ENCODE assay signal across 8 mouse cellular contexts in genomic region chr2:173737222-173737989, GRCm38 (mm10). TPM values are rescaled to one million over a fixed set of nuclear protein-coding genes. Genes with fewer than 3 reads are reported as not detected.
DNase-seq lines count a peak whose midpoint lies in the region; ATAC-seq and TF ChIP-seq lines count a peak whose summit lies in the region.

Gene Vapb, plus strand, starts transcription at chr2:173737511.

- peaks cover 10% of the 10 kb centered on the region for H3K4me1 ChIP-seq in embryonic facial prominence, embryonic 14.5 days (ENCODE audit: control insufficient read depth, insufficient read depth, low read length)
- peaks cover 16% of the 10 kb centered on the region for H3K4me1 ChIP-seq in heart, adult 2 months (ENCODE audit: control insufficient read depth, insufficient read depth, low read length)
- peaks cover 39% of the 10 kb centered on the region for H3K4me1 ChIP-seq in limb, embryonic 13.5 days
- H3K4me1 ChIP-seq in midbrain, embryonic 16.5 days (ENCODE audit: control insufficient read depth, insufficient read depth, low read length) = peaks cover 20% of the 10 kb centered on the region

- peak; percentile 44 for TF ChIP-seq CTCF in heart, adult 2 months (IDR thresholded peaks at IDR 0.05)

- peak within 1 kb of the TSS; percentile 94 for H3K4me3 ChIP-seq in embryonic facial prominence, embryonic 14.5 days (ENCODE audit: low read depth, low read length)
- peak within 1 kb of the TSS; percentile 95 for H3K4me3 ChIP-seq in heart, adult 2 months
- H3K4me3 ChIP-seq in limb, embryonic 13.5 days = peak within 1 kb of the TSS; percentile 90
- peak within 1 kb of the TSS; percentile 97 for H3K4me3 ChIP-seq in midbrain, embryonic 16.5 days (ENCODE audit: low read depth, low read length)

- DNase-seq in 3T3-L1 (ENCODE audit: low read depth, low spot score) = peak; percentile 98
- DNase-seq in adrenal gland, postnatal 4 days (ENCODE audit: low spot score in 2 of 2) = peak; percentile 99 to 100
- DNase-seq in embryonic facial prominence, embryonic 14.5 days (ENCODE audit: low spot score) = peak; percentile 99
- DNase-seq in heart, adult 2 months = peak; percentile 99 to 100
- peak; percentile 98 to 99 for DNase-seq in kidney, adult 8-10 months
- peak; percentile 99 to 100 for DNase-seq in spleen, postnatal 10 days (ENCODE audit: low spot score in 2 of 2)

- peak within 1 kb of the TSS; percentile 90 for H3K9ac ChIP-seq in embryonic facial prominence, embryonic 14.5 days (ENCODE audit: low read depth, low read length)
- H3K9ac ChIP-seq in heart, adult 2 months (ENCODE audit: low read depth, low read length) = peak within 1 kb of the TSS; percentile 91
- peak within 1 kb of the TSS; percentile 92 for H3K9ac ChIP-seq in limb, embryonic 13.5 days
- H3K9ac ChIP-seq in midbrain, embryonic 16.5 days (ENCODE audit: low read depth, low read length) = peak within 1 kb of the TSS; percentile 91

- 1% methylated on average over 35 of the region's 70 CpGs for WGBS in embryonic facial prominence, embryonic 14.5 days
- WGBS in heart, adult 2 months = 1% methylated on average over 70 of the region's 70 CpGs
- WGBS in limb, embryonic 13.5 days = under 1% methylated on average over 70 of the region's 70 CpGs
- WGBS in midbrain, embryonic 16.5 days = under 1% methylated on average over 68 of the region's 70 CpGs

- peaks cover 14% of the 10 kb centered on the region for H3K79me2 ChIP-seq in heart, adult 2 months (replicated peaks; ENCODE audit: control insufficient read depth, insufficient read depth, low read length)

- H3K27me3 ChIP-seq in embryonic facial prominence, embryonic 14.5 days (replicated peaks; ENCODE audit: control insufficient read depth, insufficient read depth, low read length) = no peaks in the 10 kb centered on the region
- no peaks in the 10 kb centered on the region for H3K27me3 ChIP-seq in heart, adult 2 months (ENCODE audit: control insufficient read depth, insufficient read depth, low read length)
- H3K27me3 ChIP-seq in limb, embryonic 13.5 days = no peaks in the 10 kb centered on the region
- H3K27me3 ChIP-seq in midbrain, embryonic 16.5 days (ENCODE audit: control insufficient read depth, insufficient read depth, low read depth, low read length) = no peaks in the 10 kb centered on the region

- TF ChIP-seq POLR2A in heart, adult 2 months (IDR thresholded peaks at IDR 0.05; ENCODE audit: insufficient read depth, low read depth, low read length) = peak; percentile 55; the same call in 1 of the 2 replicates

- intact Hi-C loops in heart, adult 2 months (cut with DNase I) = loop anchor here (2.0 kb wide), 1 partner anchor 79 kb away; the partner anchor contains the start of gene Rab22a

- peak; percentile 98 for ATAC-seq in embryonic facial prominence, embryonic 14.5 days (ENCODE audit: low read depth)
- peak; percentile 99 for ATAC-seq in limb, embryonic 13.5 days (ENCODE audit: low FRiP score, low read depth)
- ATAC-seq in midbrain, embryonic 16.5 days = peak; percentile 97

- H3K4me2 ChIP-seq in embryonic facial prominence, embryonic 14.5 days (ENCODE audit: low read depth, low read length) = peak within 1 kb of the TSS; percentile 70
- peak within 1 kb of the TSS; percentile 86 for H3K4me2 ChIP-seq in limb, embryonic 13.5 days (replicated peaks)
- peak within 1 kb of the TSS; percentile 90 for H3K4me2 ChIP-seq in midbrain, embryonic 16.5 days (ENCODE audit: low read length)

- 0 out of 2 replicates have a peak, but pooled peaks cover 5% of the 10 kb centered on the region for H3K36me3 ChIP-seq in embryonic facial prominence, embryonic 14.5 days (ENCODE audit: control insufficient read depth, insufficient read depth, low read length)
- no peaks in the 10 kb centered on the region for H3K36me3 ChIP-seq in heart, adult 2 months (ENCODE audit: control insufficient read depth, insufficient read depth, low read length)
- H3K36me3 ChIP-seq in limb, embryonic 13.5 days = peaks cover 5% of the 10 kb centered on the region
- H3K36me3 ChIP-seq in midbrain, embryonic 16.5 days (ENCODE audit: control insufficient read depth, insufficient read depth, low read length) = no peaks in the 10 kb centered on the region

- TF ChIP-seq EP300 in heart, adult 2 months (IDR thresholded peaks at IDR 0.05; ENCODE audit: insufficient read depth, low read depth, low read length) = 0 out of 2 replicates have a peak, but pooled peaks have one; percentile 14

- H3K9me3 ChIP-seq in embryonic facial prominence, embryonic 14.5 days (ENCODE audit: control insufficient read depth, low read length) = no peaks in the 10 kb centered on the region
- no peaks in the 10 kb centered on the region for H3K9me3 ChIP-seq in limb, embryonic 13.5 days
- no peaks in the 10 kb centered on the region for H3K9me3 ChIP-seq in midbrain, embryonic 16.5 days (replicated peaks; ENCODE audit: control insufficient read depth, low read length, poor library complexity, severe bottlenecking)

- peak within 1 kb of the TSS; percentile 82 for H3K27ac ChIP-seq in embryonic facial prominence, embryonic 14.5 days (replicated peaks; ENCODE audit: low read depth, low read length)
- peak within 1 kb of the TSS; percentile 90 for H3K27ac ChIP-seq in heart, adult 2 months
- peak within 1 kb of the TSS; percentile 65 for H3K27ac ChIP-seq in limb, embryonic 13.5 days
- H3K27ac ChIP-seq in midbrain, embryonic 16.5 days (ENCODE audit: low read length) = peak within 1 kb of the TSS; percentile 83

RNA-seq across cellular contexts. Expression of gene Vapb, which starts in this region (rescaled TPM):
- total RNA-seq in adrenal gland, postnatal 4 days (2021) = 100 to 1,000 TPM; 127 to 130 TPM
- 12.9 and 15.4 TPM in 2 replicates for polyA plus RNA-seq in embryonic facial prominence, embryonic 14.5 days (2014; fragmentation: Nextera tagmentation; extraction: Ambion mirVana)
- total RNA-seq in heart, adult 2 months (2021) = 100 to 1,000 TPM; 113 to 128 TPM
- 13.3 and 22.7 TPM in 2 replicates for polyA plus RNA-seq in heart, adult 2 months (2012; rRNA removed)
- 10.2 and 11.0 TPM in 2 replicates for polyA plus RNA-seq in limb, embryonic 13.5 days (2015; fragmentation: Nextera tagmentation; extraction: Ambion mirVana)
- polyA plus RNA-seq in midbrain, embryonic 16.5 days (2015; fragmentation: Nextera tagmentation; extraction: Ambion mirVana) = 14.4 and 15.9 TPM in 2 replicates

Comparison
In these comparisons a context has a peak if more than half of its experiments do, and no peak if none do; other contexts are left out.
1. Peak in every context shown above with its lines: DNase-seq, ATAC-seq, H3K4me3 ChIP-seq and H3K27ac ChIP-seq.